Mouse (Mus musculus) testis, adult 2 months (tissue): ENCODE data around the gene Map3k11. TPM values are rescaled to one million over a fixed set of nuclear protein-coding genes. Genes with fewer than 3 reads are reported as not detected.

Source experiments
- H3K27ac ChIP-seq: fragments of 200-500 bp; 2 replicates; pipeline ENCODE4 v1.5.1; 2012; ENCODE audit warnings: low read depth, low read length; ENCODE audit not compliant: control insufficient read depth, insufficient read depth
- H3K27me3 ChIP-seq: fragments of 200-500 bp; 2 replicates; pipeline ENCODE4 v1.6.1; 2012; ENCODE audit warnings: mild to moderate bottlenecking, low read length, moderate library complexity; ENCODE audit not compliant: control insufficient read depth, insufficient read depth
- H3K36me3 ChIP-seq: fragments of 200-500 bp; 2 replicates; pipeline ENCODE4 v1.6.1; 2012; ENCODE audit warnings: mild to moderate bottlenecking, low read length; ENCODE audit not compliant: control insufficient read depth, insufficient read depth
- H3K4me1 ChIP-seq: fragments of 200-500 bp; 2 replicates; pipeline ENCODE4 v1.6.1; 2012; ENCODE audit warnings: low read length; ENCODE audit not compliant: control insufficient read depth, insufficient read depth
- H3K4me3 ChIP-seq: fragments of 200-500 bp; 2 replicates; pipeline ENCODE4 v1.5.1; 2012; ENCODE audit warnings: low read depth, mild to moderate bottlenecking, low read length, moderate library complexity, mixed read lengths; ENCODE audit not compliant: control insufficient read depth
- CTCF ChIP-seq: fragments of 200-500 bp; IDR thresholded peaks from 2 replicates; pipeline ENCODE4 v1.5.1; 2012; ENCODE audit warnings: low read depth, mild to moderate bottlenecking, inconsistent platforms, low read length, moderate library complexity; ENCODE audit not compliant: control insufficient read depth, insufficient read depth, insufficient replicate concordance
- POLR2A ChIP-seq: fragments of 200-500 bp; IDR thresholded peaks from 2 replicates; pipeline ENCODE4 v1.6.1; 2012; ENCODE audit warnings: low read depth, mild to moderate bottlenecking, inconsistent platforms, low read length, moderate library complexity; ENCODE audit not compliant: control insufficient read depth
- polyA plus RNA-seq: library from polyadenylated mRNA; depleted of rRNA; stranded (reverse); fragments of >200 nt; gene quantifications from 2 replicates; pipeline ENCODE4 v1.2.3, GENCODE M21; 2012; rRNA removed

Gene Map3k11
- polyA plus RNA-seq, 1 experiment = 24.6 TPM

DNA sequence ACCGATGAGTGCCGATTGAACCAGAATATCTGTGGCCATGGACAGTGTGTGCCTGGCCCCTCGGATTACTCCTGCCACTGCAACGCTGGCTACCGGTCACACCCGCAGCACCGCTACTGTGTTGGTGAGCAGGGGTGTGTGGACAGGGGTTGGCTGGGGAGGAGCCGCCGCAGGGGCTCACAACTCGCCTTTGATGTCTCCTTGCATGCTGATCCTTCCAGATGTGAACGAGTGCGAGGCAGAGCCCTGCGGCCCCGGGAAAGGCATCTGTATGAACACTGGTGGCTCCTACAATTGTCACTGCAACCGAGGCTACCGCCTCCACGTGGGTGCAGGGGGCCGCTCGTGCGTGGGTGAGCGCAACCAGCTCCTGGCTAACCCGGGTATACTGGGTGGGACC, 62.4 kb downstream of the Map3k11 start:
- Histone ChIP-seq H3K36me3 (no peaks in the 10 kb centered on the region), H3K27ac (no peak overlapping the region), H3K4me3 (no peak overlapping the region), H3K4me1 (peaks cover 11% of the 10 kb centered on the region), H3K27me3 (no peaks in the 10 kb centered on the region)
- TF ChIP-seq CTCF = no peak
- TF ChIP-seq POLR2A = no peak

DNA sequence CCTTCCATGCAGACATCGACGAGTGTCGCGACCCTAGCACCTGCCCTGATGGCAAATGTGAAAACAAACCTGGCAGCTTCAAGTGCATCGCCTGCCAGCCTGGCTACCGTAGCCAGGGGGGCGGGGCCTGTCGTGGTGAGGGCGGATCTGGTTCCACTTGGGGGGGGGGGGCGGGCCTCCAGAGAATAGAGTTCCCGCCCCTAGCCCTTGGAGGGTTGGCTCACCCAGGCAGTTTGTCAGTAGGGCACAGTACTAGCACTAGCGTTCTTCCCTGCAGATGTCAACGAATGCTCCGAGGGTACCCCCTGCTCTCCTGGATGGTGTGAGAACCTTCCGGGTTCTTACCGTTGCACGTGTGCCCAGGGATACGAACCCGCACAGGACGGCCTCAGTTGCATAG, 63.2 kb downstream of the Map3k11 start:
- Histone ChIP-seq H3K27ac (no peak overlapping the region), H3K27me3 (no peaks in the 10 kb centered on the region), H3K4me3 (no peak overlapping the region), H3K36me3 (no peaks in the 10 kb centered on the region), H3K4me1 (peaks cover 13% of the 10 kb centered on the region)
- TF ChIP-seq CTCF (no peak), POLR2A (no peak)

Other genes starting within 250 kb of the Map3k11 start
- gene Fosl1, start 241.2 kb upstream of the Map3k11 start, polyA plus RNA-seq = 3.2 TPM in 2 replicates
- 0.65 and 0.89 TPM in 2 replicates for gene Ccdc85b, start 230.8 kb upstream of the Map3k11 start, polyA plus RNA-seq
- 70.0 and 71.3 TPM in 2 replicates for gene Fibp, start 228.1 kb upstream of the Map3k11 start, polyA plus RNA-seq
- gene Ctsw, start 220.2 kb upstream of the Map3k11 start, polyA plus RNA-seq = 0.14 TPM in 1 of 2 replicates, not detected in the other
- gene Efemp2, start 214.8 kb upstream of the Map3k11 start, polyA plus RNA-seq = 17.3 and 17.6 TPM in 2 replicates
- gene Mus81, start 200.3 kb upstream of the Map3k11 start, polyA plus RNA-seq = 55.3 and 69.7 TPM in 2 replicates
- 225 and 243 TPM in 2 replicates for gene Cfl1, start 198.3 kb upstream of the Map3k11 start, polyA plus RNA-seq
- gene 1700020D05Rik, start 185.0 kb upstream of the Map3k11 start, polyA plus RNA-seq = 289 and 311 TPM in 2 replicates
- 11.0 and 12.7 TPM in 2 replicates for gene Snx32, start 178.2 kb upstream of the Map3k11 start, polyA plus RNA-seq
- gene Ovol1, start 128.1 kb upstream of the Map3k11 start, polyA plus RNA-seq = 8.5 and 10.1 TPM in 2 replicates
- 15.4 and 16.7 TPM in 2 replicates for gene Ap5b1, start 120.7 kb upstream of the Map3k11 start, polyA plus RNA-seq
- gene Rnaseh2c, start 86.9 kb upstream of the Map3k11 start, polyA plus RNA-seq = 27.3 and 36.7 TPM in 2 replicates
- gene Kat5, start 78.5 kb upstream of the Map3k11 start, polyA plus RNA-seq = 108 and 120 TPM in 2 replicates
- gene Rela, start 51.3 kb upstream of the Map3k11 start, polyA plus RNA-seq = 42.5 and 44.5 TPM in 2 replicates
- 5.5 and 9.4 TPM in 2 replicates for gene Sipa1, start 25.0 kb upstream of the Map3k11 start, polyA plus RNA-seq
- 63.4 and 67.4 TPM in 2 replicates for gene Pcnx3, start 166 bp downstream of the Map3k11 start, polyA plus RNA-seq
- gene Kcnk7, start 15.6 kb downstream of the Map3k11 start, polyA plus RNA-seq = 10.2 and 10.8 TPM in 2 replicates
- gene Ehbp1l1, start 37.6 kb downstream of the Map3k11 start, polyA plus RNA-seq = 105 and 122 TPM in 2 replicates
- 256 and 286 TPM in 2 replicates for gene Fam89b, start 40.9 kb downstream of the Map3k11 start, polyA plus RNA-seq
- 7.6 and 8.1 TPM in 2 replicates for gene Ltbp3, start 52.2 kb downstream of the Map3k11 start, polyA plus RNA-seq
- 43.1 and 46.7 TPM in 2 replicates for gene Scyl1, start 82.7 kb downstream of the Map3k11 start, polyA plus RNA-seq
- 25.3 and 28.1 TPM in 2 replicates for gene Frmd8, start 186.5 kb downstream of the Map3k11 start, polyA plus RNA-seq
- 20.1 and 26.1 TPM in 2 replicates for gene Slc25a45, start 189.1 kb downstream of the Map3k11 start, polyA plus RNA-seq
- gene Tigd3, start 205.4 kb downstream of the Map3k11 start, polyA plus RNA-seq = 0.84 and 0.94 TPM in 2 replicates
- gene Dpf2, start 224.3 kb downstream of the Map3k11 start, polyA plus RNA-seq = 63.6 and 69.2 TPM in 2 replicates
- gene Cdc42ep2, start 236.1 kb downstream of the Map3k11 start, polyA plus RNA-seq = 0.89 and 0.90 TPM in 2 replicates